Mouse (Mus musculus) inflammation-experienced regulatory T-cells, adult 16 weeks (primary cell): ENCODE measurements around the gene Prr9. TPM values are rescaled to one million over a fixed set of nuclear protein-coding genes. Genes with fewer than 3 reads are reported as not detected.

ENCODE experiments used
- polyA plus RNA-seq: library from polyadenylated mRNA; unstranded; fragments of 100-300 nt; shearing (Covaris generic); gene quantifications from one replicate; pipeline ENCODE4 v1.2.1, GENCODE M21; 2017

Prr9 gene
- not detected for polyA plus RNA-seq

GRCm38 (mm10) chr3:92123847-92124246, at the start of gene Prr9:
Gene Prr9 (minus strand): TSS chr3:92123947.

GRCm38 (mm10) chr3:92142644-92143043, 18.9 kb upstream of the Prr9 start, which contains the start of gene Lelp1:
Gene Lelp1 (minus strand): TSS chr3:92142744.

GRCm38 (mm10) chr3:92083042-92083441, 40.7 kb downstream of the Prr9 start, which contains the start of gene Lor:
Gene Lor (minus strand): TSS chr3:92083142.

Other genes with a start within 250 kb of the Prr9 start
- gene Pglyrp3, start 109.4 kb downstream of the Prr9 start, polyA plus RNA-seq = not detected
- gene Lor, start 40.8 kb downstream of the Prr9 start, polyA plus RNA-seq = not detected
- not detected for gene Lelp1, start 18.8 kb upstream of the Prr9 start, polyA plus RNA-seq
- not detected for gene Sprr2a1, start 91.9 kb upstream of the Prr9 start, polyA plus RNA-seq
- gene Sprr2a2, start 92.0 kb upstream of the Prr9 start, polyA plus RNA-seq = not detected
- not detected for gene Sprr2a3, start 161.5 kb upstream of the Prr9 start, polyA plus RNA-seq
- gene Sprr2b, start 192.7 kb upstream of the Prr9 start, polyA plus RNA-seq = not detected
- not detected for gene Sprr2d, start 215.2 kb upstream of the Prr9 start, polyA plus RNA-seq
- gene Sprr2e, start 228.2 kb upstream of the Prr9 start, polyA plus RNA-seq = not detected
- not detected for gene Sprr2f, start 241.2 kb upstream of the Prr9 start, polyA plus RNA-seq